Mouse (Mus musculus) intestine, postnatal 0 days (tissue): ENCODE measurements around the gene Poglut1. TPM values are rescaled to one million over a fixed set of nuclear protein-coding genes. Genes with fewer than 3 reads are reported as not detected.

ENCODE experiments used
- ATAC-seq: fragments of 200-750 bp; cut with Nextera tagmentation; 2 replicates; pipeline ENCODE4 v1.8.0; 2017; ENCODE audit warnings: mild to moderate bottlenecking, moderate TSS enrichment, moderate library complexity
- H3K27ac ChIP-seq: fragments of 300-500 bp; sonication (generic); 2 replicates; pipeline ENCODE4 v1.5.1; 2014; ENCODE audit warnings: mild to moderate bottlenecking, low read depth, low read length, moderate library complexity
- H3K27me3 ChIP-seq: fragments of 300-500 bp; sonication (generic); replicated peaks from 2 replicates; pipeline ENCODE4 v1.6.1; 2014; ENCODE audit warnings: low read length, mixed read lengths; ENCODE audit not compliant: control insufficient read depth, insufficient read depth
- H3K36me3 ChIP-seq: fragments of 300-500 bp; sonication (generic); 2 replicates; pipeline ENCODE4 v1.6.1; 2014; ENCODE audit warnings: mild to moderate bottlenecking, moderate library complexity; ENCODE audit not compliant: control insufficient read depth, insufficient read depth
- H3K4me1 ChIP-seq: fragments of 300-500 bp; sonication (generic); replicated peaks from 2 replicates; pipeline ENCODE4 v1.6.1; 2014; ENCODE audit warnings: antibody characterized with exemption, low read length, mixed read lengths; ENCODE audit not compliant: control insufficient read depth, insufficient read depth
- H3K4me2 ChIP-seq: fragments of 300-500 bp; sonication (generic); replicated peaks from 2 replicates; pipeline ENCODE4 v1.6.1; 2014; ENCODE audit warnings: low read depth, mild to moderate bottlenecking, moderate library complexity
- H3K4me3 ChIP-seq: fragments of 300-500 bp; sonication (generic); 2 replicates; pipeline ENCODE4 v1.5.1; 2014; ENCODE audit warnings: low read depth, low read length
- H3K9ac ChIP-seq: fragments of 300-500 bp; sonication (generic); 2 replicates; pipeline ENCODE4 v1.6.1; 2014; ENCODE audit warnings: mild to moderate bottlenecking, low read depth, low read length
- H3K9me3 ChIP-seq: fragments of 300-500 bp; sonication (generic); 2 replicates; pipeline ENCODE4 v1.6.1; 2016; ENCODE audit warnings: mixed run types; ENCODE audit not compliant: control insufficient read depth
- CTCF ChIP-seq: sonication (generic); IDR thresholded peaks from 2 replicates; pipeline ENCODE4 v1.5.1; 2016; ENCODE audit warnings: low read depth, mild to moderate bottlenecking, control low read depth, antibody characterized with exemption, moderate library complexity
- WGBS: fragments of 180-500 bp; shearing (Covaris S2); extraction: QIAGEN DNeasy Blood & Tissue Kit; methylation state at CpG from one replicate; pipeline ENCODE4 v1.1.7; 2014; 5-methylcytosine and 5-hydroxymethylcytosine counted together
- polyA plus RNA-seq: library from polyadenylated mRNA; unstranded; fragments of >200 nt; fragmentation: Nextera tagmentation; extraction: Ambion mirVana; gene quantifications from 2 replicates; pipeline ENCODE4 v1.2.1, GENCODE M21; 2015

Poglut1 gene
- polyA plus RNA-seq, 1 experiment from 2014 or later, result 11.3 TPM

- Histone ChIP-seq H3K9ac (no peak overlapping the region), H3K27ac (no peak overlapping the region), H3K27me3 (no peaks in the 10 kb centered on the region), H3K4me2 (no peak overlapping the region), H3K4me1 (no peaks in the 10 kb centered on the region), H3K36me3 (peaks cover 37% of the 10 kb centered on the region), H3K9me3 (no peaks in the 10 kb centered on the region), H3K4me3 (no peak overlapping the region)
- WGBS, result 64% methylated on average over 12 of the region's 12 CpGs
- no peak; the same call in 1 of the 2 replicates for ATAC-seq
- no peak for TF ChIP-seq CTCF
Observed at GRCm38 (mm10) chr16:38592026-38592678, 42.1 kb upstream of the Poglut1 start.

- no peak for ATAC-seq
- H3K9ac ChIP-seq, result no peak overlapping the region
- 81% methylated on average over 3 of the region's 3 CpGs for WGBS
Observed at GRCm38 (mm10) chr16:38591506-38591905, 41.4 kb upstream of the Poglut1 start.

GRCm38 (mm10) chr16:38587572-38587971 lies 37.5 kb upstream of the Poglut1 start:
- no peak for ATAC-seq
- Histone ChIP-seq H3K4me2 (no peak overlapping the region), H3K4me3 (no peak overlapping the region), H3K27me3 (no peaks in the 10 kb centered on the region), H3K9me3 (no peaks in the 10 kb centered on the region), H3K9ac (no peak overlapping the region), H3K27ac (no peak overlapping the region), H3K4me1 (no peaks in the 10 kb centered on the region), H3K36me3 (peaks cover 70% of the 10 kb centered on the region)
- WGBS, result 92% methylated on average over 4 of the region's 4 CpGs
- no peak for TF ChIP-seq CTCF

More at GRCm38 (mm10) chr16:38591506-38591905, 41.4 kb upstream of the Poglut1 start:
- H3K27ac ChIP-seq, result no peak overlapping the region; the same call in 1 of the 2 replicates
- H3K4me3 ChIP-seq, result no peak overlapping the region
- H3K9me3 ChIP-seq, result no peaks in the 10 kb centered on the region
- no peak overlapping the region for H3K4me2 ChIP-seq
- H3K4me1 ChIP-seq, result no peaks in the 10 kb centered on the region
- H3K27me3 ChIP-seq, result no peaks in the 10 kb centered on the region
- peaks cover 42% of the 10 kb centered on the region for H3K36me3 ChIP-seq
- peak; percentile 13; the same call in 1 of the 2 replicates for TF ChIP-seq CTCF

- peaks cover 74% of the 10 kb centered on the region for H3K36me3 ChIP-seq
Observed at GRCm38 (mm10) chr16:38587163-38587562, 37.1 kb upstream of the Poglut1 start.

GRCm38 (mm10) chr16:38585186-38585585 lies 35.1 kb upstream of the Poglut1 start:
- H3K4me2 ChIP-seq, result no peak overlapping the region
- TF ChIP-seq CTCF, result no peak
- H3K9me3 ChIP-seq, result no peaks in the 10 kb centered on the region
- WGBS, result 77% methylated on average over 5 of the region's 5 CpGs
- no peak overlapping the region for H3K27ac ChIP-seq
- peaks cover 71% of the 10 kb centered on the region for H3K36me3 ChIP-seq
- no peaks in the 10 kb centered on the region for H3K4me1 ChIP-seq
- no peaks in the 10 kb centered on the region for H3K27me3 ChIP-seq
- ATAC-seq, result no peak
- H3K4me3 ChIP-seq, result no peak overlapping the region
- H3K9ac ChIP-seq, result no peak overlapping the region

More at GRCm38 (mm10) chr16:38587163-38587562, 37.1 kb upstream of the Poglut1 start:
- ATAC-seq, result no peak
- no peak overlapping the region for H3K27ac ChIP-seq
- no peaks in the 10 kb centered on the region for H3K4me1 ChIP-seq
- WGBS, result 92% methylated on average over 5 of the region's 5 CpGs
- no peak overlapping the region for H3K4me2 ChIP-seq
- no peak overlapping the region for H3K9ac ChIP-seq
- no peaks in the 10 kb centered on the region for H3K27me3 ChIP-seq
- no peaks in the 10 kb centered on the region for H3K9me3 ChIP-seq
- TF ChIP-seq CTCF, result no peak
- no peak overlapping the region for H3K4me3 ChIP-seq

- Histone ChIP-seq H3K4me1 (no peaks in the 10 kb centered on the region), H3K4me2 (no peak overlapping the region), H3K4me3 (no peak overlapping the region), H3K36me3 (peaks cover 71% of the 10 kb centered on the region), H3K9me3 (no peaks in the 10 kb centered on the region), H3K27ac (no peak overlapping the region), H3K9ac (no peak overlapping the region), H3K27me3 (no peaks in the 10 kb centered on the region)
- 83% methylated on average over 7 of the region's 7 CpGs for WGBS
- ATAC-seq, result no peak
- TF ChIP-seq CTCF, result no peak
Observed at GRCm38 (mm10) chr16:38584761-38585160, 34.7 kb upstream of the Poglut1 start.

- Histone ChIP-seq H3K9me3 (no peaks in the 10 kb centered on the region), H3K4me2 (no peak overlapping the region)
Observed at GRCm38 (mm10) chr16:38571481-38571880, 21.4 kb upstream of the Poglut1 start.

More at GRCm38 (mm10) chr16:38571481-38571880, 21.4 kb upstream of the Poglut1 start:
- TF ChIP-seq CTCF, result no peak
- no peak overlapping the region for H3K9ac ChIP-seq
- ATAC-seq, result no peak
- H3K36me3 ChIP-seq, result peaks cover 63% of the 10 kb centered on the region
- H3K4me3 ChIP-seq, result no peak overlapping the region
- H3K4me1 ChIP-seq, result no peaks in the 10 kb centered on the region
- 98% methylated on average over 3 of the region's 3 CpGs for WGBS
- H3K27ac ChIP-seq, result no peak overlapping the region
- no peaks in the 10 kb centered on the region for H3K27me3 ChIP-seq
